In genomic region chr14:57996210-57996609, GRCm38 (mm10) we compare ENCODE assay signal across 19 mouse cellular contexts. TPM values are rescaled to one million over a fixed set of nuclear protein-coding genes. Genes with fewer than 3 reads are reported as not detected.
DNase-seq lines count a peak whose midpoint lies in the region; ATAC-seq and TF ChIP-seq lines count a peak whose summit lies in the region.
"Had no signal": no experiment of that assay in that cellular context is flagged by ENCODE, and none has a peak within 500 bp of the region (broad histone marks: within the 10 kb centered on the region; RNA-seq: fewer than 3 reads in every experiment).

No protein-coding gene starts in this region.

- H3K36me3 ChIP-seq in hindbrain, postnatal 0 days (ENCODE audit: insufficient read depth, low read length), result no peaks in the 10 kb centered on the region
- no peaks in the 10 kb centered on the region for H3K36me3 ChIP-seq in hindbrain, embryonic 14.5 days (replicated peaks; ENCODE audit: control insufficient read depth, insufficient read depth)
- H3K36me3 ChIP-seq in midbrain, postnatal 0 days (ENCODE audit: insufficient read depth, low read length), result peaks cover 3% of the 10 kb centered on the region; the same call in 1 of the 2 replicates
- H3K36me3 ChIP-seq in midbrain, embryonic 13.5 days, result peaks cover 22% of the 10 kb centered on the region

- H3K27ac ChIP-seq in hindbrain, postnatal 0 days, result no peak overlapping the region
- no peak overlapping the region for H3K27ac ChIP-seq in hindbrain, embryonic 14.5 days
- no peak overlapping the region for H3K27ac ChIP-seq in midbrain, postnatal 0 days (ENCODE audit: low read depth, low read length)
- no peak overlapping the region for H3K27ac ChIP-seq in midbrain, embryonic 13.5 days
- H3K27ac ChIP-seq: heart, embryonic 13.5 days; macrophage; stomach, embryonic 15.5 days had no signal

- no peaks in the 10 kb centered on the region for H3K9me3 ChIP-seq in hindbrain, postnatal 0 days (ENCODE audit: low read length)
- no peaks in the 10 kb centered on the region for H3K9me3 ChIP-seq in hindbrain, embryonic 14.5 days (ENCODE audit: control insufficient read depth, low read length)
- H3K9me3 ChIP-seq in midbrain, postnatal 0 days (ENCODE audit: low read length), result no peaks in the 10 kb centered on the region
- no peaks in the 10 kb centered on the region for H3K9me3 ChIP-seq in midbrain, embryonic 13.5 days
- H3K9me3 ChIP-seq: stomach, embryonic 15.5 days had no signal

- 0 out of 2 replicates have a peak, but pooled peaks have one; percentile 16 for TF ChIP-seq CTCF in hindbrain, postnatal 0 days (IDR thresholded peaks at IDR 0.05; ENCODE audit: low read depth)
- 0 out of 2 replicates have a peak, but pooled peaks have one; percentile 16 for TF ChIP-seq CTCF in midbrain, postnatal 0 days (IDR thresholded peaks at IDR 0.05)

- no peak for DNase-seq in hindbrain, postnatal 0 days (ENCODE audit: low spot score)
- DNase-seq in hindbrain, embryonic 14.5 days (ENCODE audit: low spot score), result no peak
- DNase-seq in midbrain, postnatal 0 days (ENCODE audit: low spot score), result no peak
- peak; percentile 21 for DNase-seq in c-Kit-positive CD71-positive TER-119-negative erythroid progenitor cells, embryonic 14.5 days (ENCODE audit: low read depth)
- DNase-seq in right cerebral cortex, adult 2 months (ENCODE audit: low spot score in 2 of 2), result no peak
- no peak for DNase-seq in retina, postnatal 1 day
- DNase-seq: adrenal gland, postnatal 25 days; cerebellum, adult 9-11 months; gastrocnemius, postnatal 36 days; kidney, postnatal 10 days; midbrain, embryonic 14.5 days; right cerebral cortex, adult 18-20 months; spleen, adult 18-20 months had no signal

- 94% methylated on average over 3 of the region's 3 CpGs for WGBS in hindbrain, postnatal 0 days
- WGBS in hindbrain, embryonic 14.5 days, result 89% methylated on average over 3 of the region's 3 CpGs
- 94% methylated on average over 3 of the region's 3 CpGs for WGBS in midbrain, postnatal 0 days
- 95% methylated on average over 3 of the region's 3 CpGs for WGBS in midbrain, embryonic 13.5 days

- no peaks in the 10 kb centered on the region for H3K27me3 ChIP-seq in hindbrain, postnatal 0 days (ENCODE audit: insufficient read depth, low read length)
- H3K27me3 ChIP-seq in hindbrain, embryonic 14.5 days (ENCODE audit: control insufficient read depth, insufficient read depth, low read length), result no peaks in the 10 kb centered on the region
- H3K27me3 ChIP-seq in midbrain, postnatal 0 days (ENCODE audit: insufficient read depth, low read length), result no peaks in the 10 kb centered on the region
- no peaks in the 10 kb centered on the region for H3K27me3 ChIP-seq in midbrain, embryonic 13.5 days
- H3K27me3 ChIP-seq: heart, embryonic 13.5 days; stomach, embryonic 15.5 days had no signal

- no peak for ATAC-seq in hindbrain, postnatal 0 days
- ATAC-seq in hindbrain, embryonic 14.5 days (ENCODE audit: low FRiP score), result no peak
- no peak for ATAC-seq in midbrain, postnatal 0 days (ENCODE audit: low FRiP score)
- ATAC-seq in midbrain, embryonic 13.5 days, result no peak
- ATAC-seq: activated CD4-positive, CD25-positive, alpha-beta regulatory T cell, adult 4 months; inflammation-experienced regulatory T-cells, adult 6 months had no signal

- no peak overlapping the region for H3K4me3 ChIP-seq in hindbrain, postnatal 0 days (ENCODE audit: low read length)
- no peak overlapping the region for H3K4me3 ChIP-seq in hindbrain, embryonic 14.5 days (replicated peaks; ENCODE audit: low read length)
- H3K4me3 ChIP-seq in midbrain, postnatal 0 days (ENCODE audit: low read depth, low read length), result no peak overlapping the region
- no peak overlapping the region for H3K4me3 ChIP-seq in midbrain, embryonic 13.5 days (replicated peaks)
- H3K4me3 ChIP-seq: heart, embryonic 13.5 days; stomach, embryonic 15.5 days had no signal

- no peaks in the 10 kb centered on the region for H3K4me1 ChIP-seq in hindbrain, postnatal 0 days (ENCODE audit: insufficient read depth, low read length)
- H3K4me1 ChIP-seq in hindbrain, embryonic 14.5 days (replicated peaks; ENCODE audit: control insufficient read depth, insufficient read depth, low read length), result peaks cover 11% of the 10 kb centered on the region
- no peaks in the 10 kb centered on the region for H3K4me1 ChIP-seq in midbrain, postnatal 0 days (ENCODE audit: insufficient read depth, low read length)
- peaks cover 6% of the 10 kb centered on the region; the same call in 1 of the 2 replicates for H3K4me1 ChIP-seq in midbrain, embryonic 13.5 days (replicated peaks)

- no peak overlapping the region for H3K4me2 ChIP-seq in hindbrain, postnatal 0 days (ENCODE audit: low read depth, low read length)
- H3K4me2 ChIP-seq in hindbrain, embryonic 14.5 days (replicated peaks), result no peak overlapping the region
- no peak overlapping the region for H3K4me2 ChIP-seq in midbrain, postnatal 0 days (ENCODE audit: low read depth, low read length, poor library complexity, severe bottlenecking)
- H3K4me2 ChIP-seq in midbrain, embryonic 13.5 days (replicated peaks), result no peak overlapping the region
- H3K4me2 ChIP-seq: heart, embryonic 13.5 days; stomach, embryonic 15.5 days had no signal

- H3K9ac ChIP-seq in hindbrain, postnatal 0 days (replicated peaks; ENCODE audit: low read length), result no peak overlapping the region
- H3K9ac ChIP-seq in hindbrain, embryonic 14.5 days, result no peak overlapping the region
- no peak overlapping the region for H3K9ac ChIP-seq in midbrain, postnatal 0 days (replicated peaks; ENCODE audit: low read length, poor library complexity, severe bottlenecking)
- H3K9ac ChIP-seq in midbrain, embryonic 13.5 days (replicated peaks), result no peak overlapping the region
- H3K9ac ChIP-seq: heart, embryonic 13.5 days; stomach, embryonic 15.5 days had no signal

RNA-seq across cellular contexts. Expression of gene Micu2, which starts 2.9 kb away (rescaled TPM):
- 42.1 and 43.5 TPM in 2 replicates for total RNA-seq in hindbrain, postnatal 0 days (2014; rRNA removed)
- 69.1 and 70.9 TPM in 2 replicates for polyA plus RNA-seq in hindbrain, postnatal 0 days (2015; fragmentation: Nextera tagmentation; extraction: Ambion mirVana)
- 46.0 and 52.1 TPM in 2 replicates for polyA plus RNA-seq in hindbrain, embryonic 14.5 days (2014; fragmentation: Nextera tagmentation; extraction: Ambion mirVana)
- 50.8 and 59.5 TPM in 2 replicates for total RNA-seq in midbrain, postnatal 0 days (2014; rRNA removed)
- 70.7 and 71.6 TPM in 2 replicates for polyA plus RNA-seq in midbrain, postnatal 0 days (2015; fragmentation: Nextera tagmentation; extraction: Ambion mirVana)
- 66.6 and 67.0 TPM in 2 replicates for polyA plus RNA-seq in midbrain, embryonic 13.5 days (2015; fragmentation: Nextera tagmentation; extraction: Ambion mirVana)
